Comparison of ENCODE assay signal across 17 mouse cellular contexts in the genomic region with DNA sequence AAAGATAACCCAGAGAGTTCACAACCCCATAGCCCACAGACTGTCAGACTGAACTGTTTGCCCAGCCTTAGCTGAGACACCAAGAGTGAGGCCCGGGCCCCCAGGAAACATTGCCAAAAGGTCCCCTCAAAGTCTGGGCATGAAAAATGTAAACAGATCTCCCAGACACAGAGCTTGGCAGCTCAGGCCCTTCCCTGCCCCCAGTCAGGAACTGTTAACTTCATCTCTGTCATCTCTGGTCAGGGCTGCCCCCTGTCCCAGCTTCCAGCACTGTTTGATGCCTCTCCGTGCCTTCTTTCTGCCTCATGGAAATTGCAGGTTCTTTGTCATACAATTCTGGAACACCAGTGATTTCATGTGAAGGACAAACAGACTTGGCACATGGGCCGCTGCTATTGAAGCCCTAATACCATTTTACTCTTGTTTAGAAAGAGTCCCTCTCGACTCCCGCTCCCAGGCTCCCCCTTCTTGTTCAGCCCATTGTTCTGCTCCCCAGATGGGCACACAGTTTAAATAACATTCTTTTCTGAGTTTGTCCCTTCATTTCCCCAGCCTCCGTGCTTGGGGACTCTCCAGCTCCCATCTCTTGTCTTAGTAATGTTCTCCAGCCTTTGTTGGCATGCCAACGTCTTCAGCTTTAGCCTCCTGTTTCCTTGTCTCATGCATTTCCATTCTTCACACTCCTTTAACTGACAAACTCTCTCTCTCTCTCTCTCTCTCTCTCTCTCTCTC.
A peak's percentile ranks its signal among the peaks of the same experiment; 100 is the strongest.
DNase-seq lines count a peak whose midpoint lies in the region; ATAC-seq and TF ChIP-seq lines count a peak whose summit lies in the region.
"Had no signal": no experiment of that assay in that cellular context is flagged by ENCODE, and none has a peak within 500 bp of the region (broad histone marks: within the 10 kb centered on the region; RNA-seq: fewer than 3 reads in every experiment).

No protein-coding gene starts in this region.

- H3K27me3 ChIP-seq in hindbrain, embryonic 10.5 days (ENCODE audit: insufficient read depth, poor library complexity, severe bottlenecking): no peaks in the 10 kb centered on the region
- H3K27me3 ChIP-seq in hindbrain, embryonic 11.5 days (ENCODE audit: control insufficient read depth, insufficient read depth, low read length): no peaks in the 10 kb centered on the region
- no peaks in the 10 kb centered on the region for H3K27me3 ChIP-seq in stomach, embryonic 16.5 days (ENCODE audit: control insufficient read depth, insufficient read depth, low read length)
- H3K27me3 ChIP-seq in stomach, postnatal 0 days (ENCODE audit: control insufficient read depth, insufficient read depth, low read length): no peaks in the 10 kb centered on the region
- H3K27me3 ChIP-seq in hindbrain, postnatal 0 days (ENCODE audit: insufficient read depth, low read length): no peaks in the 10 kb centered on the region
- H3K27me3 ChIP-seq in kidney, embryonic 15.5 days: no peaks in the 10 kb centered on the region
- H3K27me3 ChIP-seq: neural tube, embryonic 12.5 days; stomach, embryonic 15.5 days had no signal

- no peak for TF ChIP-seq CTCF in stomach, postnatal 0 days (IDR thresholded peaks at IDR 0.05; ENCODE audit: low read depth)
- TF ChIP-seq CTCF in hindbrain, postnatal 0 days (IDR thresholded peaks at IDR 0.05; ENCODE audit: low read depth): no peak

- H3K9ac ChIP-seq in hindbrain, embryonic 11.5 days (ENCODE audit: low read depth, low read length): no peak overlapping the region
- no peak overlapping the region for H3K9ac ChIP-seq in stomach, embryonic 16.5 days (ENCODE audit: low read length)
- no peak overlapping the region for H3K9ac ChIP-seq in stomach, postnatal 0 days (ENCODE audit: low read length)
- H3K9ac ChIP-seq in hindbrain, postnatal 0 days (replicated peaks; ENCODE audit: low read length): no peak overlapping the region
- no peak overlapping the region for H3K9ac ChIP-seq in kidney, embryonic 15.5 days
- H3K9ac ChIP-seq: liver, embryonic 14.5 days; neural tube, embryonic 12.5 days; stomach, embryonic 15.5 days had no signal

- H3K4me3 ChIP-seq in hindbrain, embryonic 10.5 days: no peak overlapping the region
- H3K4me3 ChIP-seq in hindbrain, embryonic 11.5 days (ENCODE audit: low read depth, low read length): no peak overlapping the region
- H3K4me3 ChIP-seq in stomach, embryonic 16.5 days (replicated peaks; ENCODE audit: low read length): no peak overlapping the region
- H3K4me3 ChIP-seq in stomach, postnatal 0 days (ENCODE audit: low read depth, low read length): no peak overlapping the region
- no peak overlapping the region for H3K4me3 ChIP-seq in hindbrain, postnatal 0 days (ENCODE audit: low read length)
- no peak overlapping the region for H3K4me3 ChIP-seq in kidney, embryonic 15.5 days (replicated peaks)
- H3K4me3 ChIP-seq: limb, embryonic 10.5 days; neural tube, embryonic 12.5 days; stomach, embryonic 15.5 days had no signal

- peak overlapping the region; percentile 69; the same call in 1 of the 2 replicates for H3K27ac ChIP-seq in hindbrain, embryonic 10.5 days
- H3K27ac ChIP-seq in hindbrain, embryonic 11.5 days (ENCODE audit: low read depth, low read length): no peak overlapping the region
- H3K27ac ChIP-seq in stomach, embryonic 16.5 days (ENCODE audit: low read length): no peak overlapping the region
- no peak overlapping the region for H3K27ac ChIP-seq in stomach, postnatal 0 days (replicated peaks)
- H3K27ac ChIP-seq in hindbrain, postnatal 0 days: 0 out of 2 replicates have a peak overlapping the region, but pooled peaks have one; percentile 0
- no peak overlapping the region for H3K27ac ChIP-seq in kidney, embryonic 15.5 days
- H3K27ac ChIP-seq: limb, embryonic 10.5 days; liver, embryonic 14.5 days; neural tube, embryonic 12.5 days; stomach, embryonic 15.5 days had no signal

- ATAC-seq in hindbrain, embryonic 11.5 days (ENCODE audit: low FRiP score): no peak
- 0 out of 2 replicates have a peak, but pooled peaks have one; percentile 17 for ATAC-seq in stomach, embryonic 16.5 days (ENCODE audit: insufficient read depth, low FRiP score)
- no peak for ATAC-seq in stomach, postnatal 0 days (ENCODE audit: low FRiP score, low TSS enrichment)
- ATAC-seq in hindbrain, postnatal 0 days: peak; percentile 89
- ATAC-seq in kidney, embryonic 15.5 days (replicated peaks; ENCODE audit: low FRiP score): no peak

- H3K36me3 ChIP-seq in hindbrain, embryonic 10.5 days: no peaks in the 10 kb centered on the region
- H3K36me3 ChIP-seq in hindbrain, embryonic 11.5 days (ENCODE audit: control insufficient read depth, insufficient read depth, low read length): no peaks in the 10 kb centered on the region
- no peaks in the 10 kb centered on the region for H3K36me3 ChIP-seq in stomach, embryonic 16.5 days (ENCODE audit: control insufficient read depth, insufficient read depth, low read length)
- no peaks in the 10 kb centered on the region for H3K36me3 ChIP-seq in stomach, postnatal 0 days (ENCODE audit: control insufficient read depth, insufficient read depth, low read length)
- H3K36me3 ChIP-seq in hindbrain, postnatal 0 days (ENCODE audit: insufficient read depth, low read length): no peaks in the 10 kb centered on the region
- H3K36me3 ChIP-seq in kidney, embryonic 15.5 days: no peaks in the 10 kb centered on the region
- H3K36me3 ChIP-seq: limb, embryonic 10.5 days; neural tube, embryonic 12.5 days; stomach, embryonic 15.5 days had no signal

- no peak for TF ChIP-seq EP300 in stomach, postnatal 0 days (optimal IDR thresholded peaks at IDR 0.05)

- H3K9me3 ChIP-seq in hindbrain, embryonic 10.5 days: no peaks in the 10 kb centered on the region
- no peaks in the 10 kb centered on the region for H3K9me3 ChIP-seq in hindbrain, embryonic 11.5 days (ENCODE audit: control insufficient read depth, low read length)
- no peaks in the 10 kb centered on the region for H3K9me3 ChIP-seq in stomach, embryonic 16.5 days (replicated peaks; ENCODE audit: control insufficient read depth, low read length)
- no peaks in the 10 kb centered on the region for H3K9me3 ChIP-seq in stomach, postnatal 0 days (ENCODE audit: control insufficient read depth, low read length)
- no peaks in the 10 kb centered on the region for H3K9me3 ChIP-seq in hindbrain, postnatal 0 days (ENCODE audit: low read length)
- H3K9me3 ChIP-seq in kidney, embryonic 15.5 days (replicated peaks): no peaks in the 10 kb centered on the region
- H3K9me3 ChIP-seq: limb, embryonic 10.5 days; neural tube, embryonic 12.5 days; stomach, embryonic 15.5 days had no signal

- H3K4me2 ChIP-seq in hindbrain, embryonic 11.5 days (replicated peaks; ENCODE audit: low read depth, low read length): no peak overlapping the region
- no peak overlapping the region for H3K4me2 ChIP-seq in stomach, embryonic 16.5 days (ENCODE audit: low read depth, low read length)
- H3K4me2 ChIP-seq in stomach, postnatal 0 days (replicated peaks; ENCODE audit: low read depth): no peak overlapping the region
- H3K4me2 ChIP-seq in hindbrain, postnatal 0 days (ENCODE audit: low read depth, low read length): no peak overlapping the region
- H3K4me2 ChIP-seq in kidney, embryonic 15.5 days: no peak overlapping the region
- H3K4me2 ChIP-seq: neural tube, embryonic 12.5 days; stomach, embryonic 15.5 days had no signal

- no peak for DNase-seq in hindbrain, embryonic 10.5 days (ENCODE audit: low spot score)
- no peak for DNase-seq in hindbrain, embryonic 11.5 days (ENCODE audit: low spot score)
- no peak for DNase-seq in stomach, postnatal 0 days (ENCODE audit: low spot score)
- DNase-seq in hindbrain, postnatal 0 days (ENCODE audit: low spot score): peak; percentile 49
- DNase-seq in gastrocnemius, adult 18-20 months (ENCODE audit: low spot score): no peak
- no peak for DNase-seq in kidney, postnatal 4 days
- DNase-seq: cerebellum, adult 9-10 months; heart, postnatal 14 days; kidney, adult 11 months; right cerebral cortex, postnatal 25 days; thymus, postnatal 4 days had no signal

- peaks cover 8% of the 10 kb centered on the region; the same call in 1 of the 2 replicates for H3K4me1 ChIP-seq in hindbrain, embryonic 10.5 days (replicated peaks)
- no peaks in the 10 kb centered on the region; the same call in 1 of the 2 replicates for H3K4me1 ChIP-seq in hindbrain, embryonic 11.5 days (replicated peaks; ENCODE audit: control insufficient read depth, insufficient read depth, low read length)
- 0 out of 2 replicates have a peak, but pooled peaks cover 3% of the 10 kb centered on the region for H3K4me1 ChIP-seq in stomach, embryonic 16.5 days (ENCODE audit: control insufficient read depth, insufficient read depth, low read length)
- H3K4me1 ChIP-seq in stomach, postnatal 0 days (replicated peaks; ENCODE audit: control insufficient read depth, insufficient read depth): no peaks in the 10 kb centered on the region
- H3K4me1 ChIP-seq in hindbrain, postnatal 0 days (ENCODE audit: insufficient read depth, low read length): no peaks in the 10 kb centered on the region
- peaks cover 2% of the 10 kb centered on the region; the same call in 1 of the 2 replicates for H3K4me1 ChIP-seq in kidney, embryonic 15.5 days
- H3K4me1 ChIP-seq: limb, embryonic 10.5 days; stomach, embryonic 15.5 days had no signal

- WGBS in hindbrain, embryonic 10.5 days: 45% methylated on average over 7 of the region's 7 CpGs
- 50% methylated on average over 7 of the region's 7 CpGs for WGBS in hindbrain, embryonic 11.5 days
- 37% methylated on average over 7 of the region's 7 CpGs for whole genome bisulfite sequencing in stomach, embryonic 16.5 days
- 24% methylated on average over 7 of the region's 7 CpGs for WGBS in stomach, postnatal 0 days
- 29% methylated on average over 7 of the region's 7 CpGs for WGBS in hindbrain, postnatal 0 days
- WGBS in kidney, embryonic 15.5 days: 64% methylated on average over 7 of the region's 7 CpGs

Comparison
In these comparisons a context has a peak if more than half of its experiments do, and no peak if none do; other contexts are left out.
1. H3K27ac ChIP-seq: peak in hindbrain, embryonic 10.5 days (single experiment) and hindbrain, postnatal 0 days (single experiment); none in hindbrain, embryonic 11.5 days (single experiment), stomach, embryonic 16.5 days (single experiment), stomach, postnatal 0 days (single experiment) and kidney, embryonic 15.5 days (single experiment).
2. ATAC-seq: peak in stomach, embryonic 16.5 days (single experiment) and hindbrain, postnatal 0 days (single experiment); none in hindbrain, embryonic 11.5 days (single experiment), stomach, postnatal 0 days (single experiment) and kidney, embryonic 15.5 days (single experiment).